Mouse (Mus musculus) kidney, adult 2 months (tissue): Measurements from ENCODE around the gene Bcas2.

Experiments
- CTCF ChIP-seq: fragments of 200-500 bp; conservative IDR thresholded peaks from 2 replicates; pipeline ENCODE4 v1.5.1; 2011; ENCODE audit warnings: low read depth, mild to moderate bottlenecking, control low read depth, low read length, moderate library complexity, mixed read lengths; ENCODE audit not compliant: insufficient read depth, insufficient read length
- POLR2A ChIP-seq: fragments of 200-500 bp; IDR thresholded peaks from one replicate; pipeline ENCODE4 v1.6.1; 2011; ENCODE audit warnings: low read depth, low read length, control low read depth

- TF ChIP-seq CTCF: no peak
- TF ChIP-seq POLR2A: no peak
Observed at GRCm38 (mm10) chr3:103129367-103130159, 41.9 kb upstream of the Bcas2 start.
